Mouse (Mus musculus): ENCODE measurements at regions not wholly inside any gene's neighbourhood (a gene's known extent, or its start where the extent isn't known, plus 50 kb on each side); places are given as distances from the start of the nearest gene placed in this dataset.

GRCm38 (mm10) chr1:121046581-121046980, 285.8 kb downstream of the Insig2 start:
- no peak for DNase-seq (ENCODE audit: low spot score)
- Histone ChIP-seq H3K4me1 (replicated peaks) (peaks cover 11% of the 10 kb centered on the region), H3K9me3 (no peaks in the 10 kb centered on the region), H3K27me3 (ENCODE audit: insufficient read depth, poor library complexity, severe bottlenecking) (peaks cover 43% of the 10 kb centered on the region), H3K4me3 (no peak overlapping the region), H3K27ac (no peak overlapping the region), H3K36me3 (no peaks in the 10 kb centered on the region)
- WGBS = 82% methylated on average over 6 of the region's 6 CpGs

- Histone ChIP-seq H3K27me3 (ENCODE audit: insufficient read depth, poor library complexity, severe bottlenecking) (peaks cover 50% of the 10 kb centered on the region), H3K9me3 (no peaks in the 10 kb centered on the region), H3K27ac (no peak overlapping the region), H3K4me3 (no peak overlapping the region), H3K4me1 (replicated peaks) (peaks cover 19% of the 10 kb centered on the region), H3K36me3 (no peaks in the 10 kb centered on the region)
- DNase-seq (ENCODE audit: low spot score) = no peak
- 73% methylated on average over 2 of the region's 2 CpGs for WGBS
Measured at GRCm38 (mm10) chr1:121047406-121047805, 285.0 kb downstream of the Insig2 start.

- Histone ChIP-seq H3K9me3 (no peaks in the 10 kb centered on the region), H3K36me3 (no peaks in the 10 kb centered on the region), H3K27ac (no peak overlapping the region), H3K4me3 (no peak overlapping the region), H3K27me3 (ENCODE audit: insufficient read depth, poor library complexity, severe bottlenecking) (peaks cover 73% of the 10 kb centered on the region), H3K4me1 (replicated peaks) (peaks cover 21% of the 10 kb centered on the region)
- no peak for DNase-seq (ENCODE audit: low spot score)
- WGBS = 82% methylated on average over 4 of the region's 4 CpGs
Measured at GRCm38 (mm10) chr1:121049684-121050083, 282.7 kb downstream of the Insig2 start.

- DNase-seq (ENCODE audit: low spot score) = peak; percentile 25
Measured at GRCm38 (mm10) chr1:121050695-121051495, 281.5 kb downstream of the Insig2 start.

GRCm38 (mm10) chr1:121051496-121052119, 280.8 kb downstream of the Insig2 start:
- Histone ChIP-seq H3K27ac (no peak overlapping the region), H3K27me3 (ENCODE audit: insufficient read depth, poor library complexity, severe bottlenecking) (peaks cover 80% of the 10 kb centered on the region), H3K4me1 (replicated peaks) (peaks cover 21% of the 10 kb centered on the region), H3K4me3 (no peak overlapping the region), H3K9me3 (no peaks in the 10 kb centered on the region), H3K36me3 (no peaks in the 10 kb centered on the region)
- 31% methylated on average over 6 of the region's 6 CpGs for WGBS
- DNase-seq (ENCODE audit: low spot score) = peak; percentile 18

More at GRCm38 (mm10) chr1:121050695-121051495, 281.5 kb downstream of the Insig2 start:
- peaks cover 21% of the 10 kb centered on the region for H3K4me1 ChIP-seq (replicated peaks)
- 24% methylated on average over 12 of the region's 12 CpGs for WGBS
- peaks cover 76% of the 10 kb centered on the region for H3K27me3 ChIP-seq (ENCODE audit: insufficient read depth, poor library complexity, severe bottlenecking)
- no peak overlapping the region for H3K27ac ChIP-seq
- no peaks in the 10 kb centered on the region for H3K36me3 ChIP-seq
- no peaks in the 10 kb centered on the region for H3K9me3 ChIP-seq
- no peak overlapping the region for H3K4me3 ChIP-seq

- no peak overlapping the region for H3K4me3 ChIP-seq
- peaks cover 82% of the 10 kb centered on the region for H3K27me3 ChIP-seq (ENCODE audit: insufficient read depth, poor library complexity, severe bottlenecking)
- 73% methylated on average over 5 of the region's 5 CpGs for WGBS
- H3K4me1 ChIP-seq (replicated peaks) = peaks cover 21% of the 10 kb centered on the region
- H3K27ac ChIP-seq = no peak overlapping the region
- H3K36me3 ChIP-seq = no peaks in the 10 kb centered on the region
- no peaks in the 10 kb centered on the region for H3K9me3 ChIP-seq
- no peak for DNase-seq (ENCODE audit: low spot score)
Measured at GRCm38 (mm10) chr1:121052120-121052501, 280.3 kb downstream of the Insig2 start.

GRCm38 (mm10) chr1:121053692-121054091, 278.7 kb downstream of the Insig2 start:
- peak; percentile 35 for DNase-seq (ENCODE audit: low spot score)
- no peak overlapping the region for H3K4me3 ChIP-seq
- H3K27me3 ChIP-seq (ENCODE audit: insufficient read depth, poor library complexity, severe bottlenecking) = peaks cover 77% of the 10 kb centered on the region
- peaks cover 21% of the 10 kb centered on the region for H3K4me1 ChIP-seq (replicated peaks)
- no peaks in the 10 kb centered on the region for H3K36me3 ChIP-seq
- H3K27ac ChIP-seq = no peak overlapping the region
- no peaks in the 10 kb centered on the region for H3K9me3 ChIP-seq
- WGBS = 35% methylated on average over 11 of the region's 11 CpGs

- 84% methylated on average over 1 of the region's 1 CpGs for WGBS
- Histone ChIP-seq H3K27ac (no peak overlapping the region), H3K9me3 (no peaks in the 10 kb centered on the region), H3K4me3 (no peak overlapping the region), H3K27me3 (ENCODE audit: insufficient read depth, poor library complexity, severe bottlenecking) (no peaks in the 10 kb centered on the region), H3K4me1 (replicated peaks) (no peaks in the 10 kb centered on the region), H3K36me3 (no peaks in the 10 kb centered on the region)
- no peak for DNase-seq (ENCODE audit: low spot score)
Measured at GRCm38 (mm10) chr1:121074569-121074968, 257.8 kb downstream of the Insig2 start.

GRCm38 (mm10) chr1:121082839-121083238, 249.6 kb downstream of the Insig2 start:
- DNase-seq (ENCODE audit: low spot score) = no peak
- Histone ChIP-seq H3K4me3 (no peak overlapping the region), H3K9me3 (no peaks in the 10 kb centered on the region), H3K4me1 (replicated peaks) (peaks cover 23% of the 10 kb centered on the region), H3K27me3 (ENCODE audit: insufficient read depth, poor library complexity, severe bottlenecking) (peaks cover 4% of the 10 kb centered on the region; the same call in 1 of the 2 replicates), H3K27ac (0 out of 2 replicates have a peak overlapping the region, but pooled peaks have one; percentile 0), H3K36me3 (no peaks in the 10 kb centered on the region)
- WGBS = 31% methylated on average over 5 of the region's 5 CpGs

GRCm38 (mm10) chr1:121085101-121085727, 247.2 kb downstream of the Insig2 start:
- H3K27me3 ChIP-seq (ENCODE audit: insufficient read depth, poor library complexity, severe bottlenecking) = peaks cover 4% of the 10 kb centered on the region; the same call in 1 of the 2 replicates
- H3K36me3 ChIP-seq = no peaks in the 10 kb centered on the region
- H3K27ac ChIP-seq = no peak overlapping the region
- DNase-seq (ENCODE audit: low spot score) = no peak
- H3K9me3 ChIP-seq = no peaks in the 10 kb centered on the region
- H3K4me3 ChIP-seq = no peak overlapping the region
- H3K4me1 ChIP-seq (replicated peaks) = peaks cover 24% of the 10 kb centered on the region
- 56% methylated on average over 2 of the region's 2 CpGs for WGBS

- WGBS = 22% methylated on average over 7 of the region's 7 CpGs
- peak; percentile 35 for DNase-seq (ENCODE audit: low spot score)
- Histone ChIP-seq H3K36me3 (no peaks in the 10 kb centered on the region), H3K27me3 (ENCODE audit: insufficient read depth, poor library complexity, severe bottlenecking) (peaks cover 8% of the 10 kb centered on the region; the same call in 1 of the 2 replicates), H3K4me3 (peak overlapping the region; percentile 36), H3K4me1 (replicated peaks) (peaks cover 24% of the 10 kb centered on the region), H3K27ac (peak overlapping the region; percentile 84), H3K9me3 (no peaks in the 10 kb centered on the region)
Measured at GRCm38 (mm10) chr1:121087124-121087887, 245.1 kb downstream of the Insig2 start.

- Histone ChIP-seq H3K27ac (no peak overlapping the region), H3K27me3 (ENCODE audit: insufficient read depth, poor library complexity, severe bottlenecking) (peaks cover 14% of the 10 kb centered on the region), H3K4me3 (no peak overlapping the region), H3K36me3 (no peaks in the 10 kb centered on the region), H3K4me1 (replicated peaks) (peaks cover 16% of the 10 kb centered on the region), H3K9me3 (no peaks in the 10 kb centered on the region)
- 94% methylated on average over 4 of the region's 4 CpGs for WGBS
- no peak for DNase-seq (ENCODE audit: low spot score)
Measured at GRCm38 (mm10) chr1:121090628-121091027, 241.8 kb downstream of the Insig2 start.

All from hindbrain, embryonic 10.5 days (tissue).